Mouse (Mus musculus): ENCODE measurements around the gene Slc35f3. TPM values are rescaled to one million over a fixed set of nuclear protein-coding genes. Genes with fewer than 3 reads are reported as not detected.
"Not testable (repeated sequence)": the region's sequence is repeated elsewhere in the genome, so short reads cannot be mapped to it uniquely, and the experiment has no call there.

Gene Slc35f3
- total RNA-seq, 2 experiments from 2014 or later = not detected

GRCm38 (mm10) chr8:126395386-126395785 is 97.0 kb downstream of the Slc35f3 start:
- no peak for ATAC-seq (replicated peaks; ENCODE audit: poor library complexity, severe bottlenecking)

- no peak for ATAC-seq (replicated peaks; ENCODE audit: poor library complexity, severe bottlenecking)
Observed at GRCm38 (mm10) chr8:126395917-126396316, 97.6 kb downstream of the Slc35f3 start.

GRCm38 (mm10) chr8:126398349-126398748 is 100.0 kb downstream of the Slc35f3 start:
- ATAC-seq (replicated peaks; ENCODE audit: poor library complexity, severe bottlenecking) = peak; percentile 33; the same call in 1 of the 2 replicates

- ATAC-seq (replicated peaks; ENCODE audit: poor library complexity, severe bottlenecking) = not testable (repeated sequence)
Observed at GRCm38 (mm10) chr8:126404550-126404949, 106.2 kb downstream of the Slc35f3 start.

- no peak for ATAC-seq (replicated peaks; ENCODE audit: poor library complexity, severe bottlenecking)
Observed at GRCm38 (mm10) chr8:126405030-126405429, 106.7 kb downstream of the Slc35f3 start.

GRCm38 (mm10) chr8:126420834-126421233 is 122.5 kb downstream of the Slc35f3 start:
- peak; percentile 58 for ATAC-seq (replicated peaks; ENCODE audit: poor library complexity, severe bottlenecking)

- peak; percentile 90 for ATAC-seq (replicated peaks; ENCODE audit: poor library complexity, severe bottlenecking)
Observed at GRCm38 (mm10) chr8:126422174-126422919, 124.0 kb downstream of the Slc35f3 start, which contains the start of gene Coa6. Coa6 (plus strand) TSS chr8:126422515.

GRCm38 (mm10) chr8:126422920-126423300 is 124.6 kb downstream of the Slc35f3 start:
- peak; percentile 41 for ATAC-seq (replicated peaks; ENCODE audit: poor library complexity, severe bottlenecking)

GRCm38 (mm10) chr8:126424163-126424562 is 125.8 kb downstream of the Slc35f3 start:
- no peak for ATAC-seq (replicated peaks; ENCODE audit: poor library complexity, severe bottlenecking)

- ATAC-seq (replicated peaks; ENCODE audit: poor library complexity, severe bottlenecking) = no peak
Observed at GRCm38 (mm10) chr8:126424946-126425345, 126.6 kb downstream of the Slc35f3 start.

- ATAC-seq (replicated peaks; ENCODE audit: poor library complexity, severe bottlenecking) = no peak
Observed at GRCm38 (mm10) chr8:126429635-126430034, 131.3 kb downstream of the Slc35f3 start.

GRCm38 (mm10) chr8:126433827-126434226 is 135.5 kb downstream of the Slc35f3 start:
- ATAC-seq (replicated peaks; ENCODE audit: poor library complexity, severe bottlenecking) = no peak

- ATAC-seq (replicated peaks; ENCODE audit: poor library complexity, severe bottlenecking) = no peak
Observed at GRCm38 (mm10) chr8:126438937-126439336, 140.6 kb downstream of the Slc35f3 start.

Other genes with a start within 250 kb of the Slc35f3 start
- gene Coa6, start 124.0 kb downstream of the Slc35f3 start, total RNA-seq (2014; fragmentation: Nextera tagmentation) = 11.3 and 26.6 TPM in 2 replicates
- gene Coa6, start 124.0 kb downstream of the Slc35f3 start, total RNA-seq (2017) = 49.5 and 52.8 TPM in 2 replicates
- gene Tarbp1, start 176.5 kb downstream of the Slc35f3 start, total RNA-seq (2014; fragmentation: Nextera tagmentation) = 10.7 and 13.4 TPM in 2 replicates
- 9.3 and 10.5 TPM in 2 replicates for gene Tarbp1, start 176.5 kb downstream of the Slc35f3 start, total RNA-seq (2017)